Mouse (Mus musculus) erythroblast, embryonic 14.5 days (primary cell): Measurements from ENCODE around the gene Retnla.

Experiments
- GATA1 ChIP-seq: IDR thresholded peaks from 2 replicates; pipeline ENCODE4 v1.6.1; 2012; ENCODE audit warnings: low read length, inconsistent platforms, mixed read lengths
- TAL1 ChIP-seq: IDR thresholded peaks from 3 replicates; pipeline ENCODE4 v1.6.1; 2012; ENCODE audit warnings: low read length, inconsistent platforms, mixed read lengths

DNA sequence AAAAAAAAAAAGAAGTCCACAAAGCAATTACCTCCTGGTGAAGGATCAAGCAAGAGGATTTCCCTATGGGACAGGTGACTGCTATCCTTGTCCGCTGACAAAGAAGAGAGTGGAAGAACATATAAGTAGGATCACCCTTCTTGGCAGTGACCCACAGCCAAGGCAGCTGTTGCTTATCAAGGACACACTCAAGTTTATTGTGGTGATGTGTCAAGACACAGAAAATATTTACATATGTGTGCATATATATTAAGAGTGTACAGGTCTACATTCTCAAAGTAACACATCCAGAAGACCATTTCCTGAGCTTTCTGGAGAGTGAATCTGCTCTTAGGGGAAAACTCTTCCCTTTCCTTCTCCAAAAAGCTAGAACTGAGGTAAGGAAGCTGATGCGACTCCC lies 25.7 kb upstream of the Retnla start, which contains the start of gene Retnlb:
- no peak for TF ChIP-seq GATA1
- no peak for TF ChIP-seq TAL1
